Mouse (Mus musculus): ENCODE data around the gene Stoml3.

Gene Stoml3

DNA sequence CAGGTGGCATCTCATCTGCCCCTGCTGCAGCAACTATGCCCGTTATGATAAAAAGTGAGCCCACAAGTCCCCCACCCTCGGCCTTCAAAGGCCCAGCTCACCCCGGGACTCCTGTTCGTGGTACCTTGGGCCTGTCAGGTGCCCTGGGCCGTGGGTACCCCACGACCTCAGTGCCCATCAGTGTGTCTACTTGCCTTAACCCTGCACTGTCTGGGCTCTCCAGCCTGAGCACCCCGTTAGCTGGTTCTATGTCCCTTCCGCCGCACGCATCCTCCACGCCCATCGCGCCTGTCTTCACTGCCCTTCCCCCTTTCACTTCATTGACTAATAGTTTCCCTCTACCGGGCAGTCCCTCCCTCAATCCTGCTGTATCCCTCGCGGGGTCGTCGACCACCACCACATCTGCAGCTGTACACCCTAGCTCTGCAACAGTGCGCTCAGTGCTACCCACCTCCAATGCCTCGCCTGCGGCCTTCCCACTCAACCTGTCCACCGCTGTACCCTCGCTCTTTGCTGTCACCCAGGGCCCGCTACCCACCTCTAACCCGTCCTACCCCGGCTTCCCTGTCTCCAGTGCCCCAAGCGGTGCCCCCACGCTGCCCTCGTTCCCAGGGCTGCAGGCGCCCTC, 9.9 kb upstream of the Stoml3 start:
- DNase-seq: no peak

GRCm38 (mm10) chr3:53483414-53484059, 4.9 kb upstream of the Stoml3 start:
- DNase-seq: no peak

- DNase-seq: no peak
Measured at GRCm38 (mm10) chr3:53486561-53486960, 1.9 kb upstream of the Stoml3 start.

- no peak for DNase-seq
Measured at GRCm38 (mm10) chr3:53486996-53487576, 1.4 kb upstream of the Stoml3 start.

GRCm38 (mm10) chr3:53498351-53498905, 10.0 kb downstream of the Stoml3 start:
- no peak for DNase-seq

DNA sequence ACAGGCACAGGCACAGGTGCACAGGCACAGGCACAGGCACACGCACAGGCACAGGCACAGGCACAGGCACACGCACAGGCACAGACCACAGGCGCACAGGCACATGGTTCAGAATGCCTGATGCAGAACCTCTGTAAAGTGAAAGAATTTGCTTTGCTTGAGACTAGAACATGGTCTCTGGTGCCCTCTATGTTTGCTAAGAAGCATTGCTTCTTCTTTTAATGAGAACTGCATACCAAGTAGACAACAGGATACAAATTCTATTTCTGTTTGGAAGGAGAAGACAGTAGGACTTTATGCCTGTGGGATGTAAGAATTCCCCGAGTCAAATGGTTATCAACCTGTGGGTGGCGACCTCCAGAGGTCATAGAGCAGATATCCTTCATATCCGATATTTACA, 14.0 kb downstream of the Stoml3 start:
- DNase-seq: no peak

DNA sequence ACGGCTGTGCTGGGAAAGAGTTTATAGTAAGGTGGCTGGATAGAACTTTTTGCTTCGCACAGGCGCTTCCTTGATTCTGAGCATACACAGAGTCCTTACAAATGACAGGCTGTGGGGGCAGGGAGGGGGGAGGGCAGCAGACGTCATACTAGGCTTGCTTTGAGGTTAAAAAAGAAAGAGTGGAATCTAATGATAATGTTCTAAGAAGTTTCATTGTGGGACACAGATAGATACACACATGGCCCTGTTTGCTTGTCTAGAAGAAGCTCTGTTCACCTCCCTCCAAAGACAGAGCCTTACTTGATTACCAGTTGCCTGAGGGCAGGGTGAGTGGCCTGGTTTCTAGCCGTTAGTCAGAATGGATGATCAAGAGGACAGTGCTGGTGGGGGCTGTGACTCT, 24.6 kb downstream of the Stoml3 start:
- no peak for DNase-seq

DNA sequence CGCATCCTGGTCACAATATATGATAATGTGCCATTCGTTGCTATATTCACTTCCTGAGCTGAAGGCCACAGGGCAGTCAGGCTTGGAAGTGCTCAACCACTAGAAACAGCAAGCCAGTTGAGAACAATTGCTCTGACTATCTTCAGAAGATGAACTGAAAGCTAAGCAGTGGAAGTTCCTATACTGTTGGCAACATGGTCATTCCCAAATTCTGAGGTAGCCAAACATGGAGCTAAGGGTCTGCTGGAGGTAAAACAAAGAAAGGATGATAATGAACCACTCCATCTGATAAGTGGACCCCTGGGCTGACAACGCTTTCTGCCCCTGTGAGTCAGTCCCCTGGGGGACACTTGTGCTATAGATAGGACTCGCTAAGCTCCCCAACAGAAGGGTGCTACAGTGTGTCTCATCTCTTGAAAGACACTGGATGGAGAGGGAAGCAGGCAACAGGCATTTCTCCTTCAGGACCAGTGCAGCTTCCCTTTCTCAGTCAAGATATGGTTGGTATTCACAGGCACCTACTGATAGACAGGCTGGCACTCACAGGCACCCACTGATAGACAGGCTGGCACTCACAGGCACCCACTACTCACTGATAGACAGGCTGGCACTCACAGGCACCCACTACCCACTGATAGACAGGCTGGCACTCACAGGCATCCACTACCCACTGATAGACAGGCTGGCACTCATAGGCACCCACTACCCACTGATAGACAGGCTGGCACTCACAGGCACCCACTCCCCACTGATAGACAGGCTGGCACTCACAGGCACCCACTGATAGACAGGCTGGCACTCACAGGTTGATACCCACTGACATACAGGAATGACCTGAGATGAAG, 26.0 kb downstream of the Stoml3 start:
- no peak for DNase-seq

GRCm38 (mm10) chr3:53522794-53523193, 34.3 kb downstream of the Stoml3 start:
- no peak for DNase-seq

DNA sequence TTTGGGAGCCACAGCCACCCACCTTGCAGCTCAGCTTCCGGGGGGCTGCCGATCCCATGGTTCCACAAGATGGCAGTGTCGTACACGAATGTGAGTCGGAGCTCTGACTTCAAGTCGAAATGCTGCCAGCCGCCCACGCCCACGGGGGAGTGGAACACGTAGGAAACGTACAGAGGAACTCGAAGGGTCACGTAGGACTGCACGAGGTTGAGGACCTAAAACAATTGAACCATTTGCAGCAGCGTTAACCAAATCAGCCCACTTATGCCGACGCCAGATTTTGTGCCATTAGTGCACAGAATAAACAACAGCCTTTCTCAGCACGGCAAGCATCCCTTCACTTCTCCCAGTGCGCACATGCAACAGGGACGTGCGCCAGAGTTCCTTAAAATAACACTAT, 37.3 kb downstream of the Stoml3 start:
- peak; percentile 10 to 37 for DNase-seq

- DNase-seq: no peak
Measured at GRCm38 (mm10) chr3:53530305-53530704, 41.9 kb downstream of the Stoml3 start.

- no peak for DNase-seq
Measured at GRCm38 (mm10) chr3:53532091-53532490, 43.6 kb downstream of the Stoml3 start.

- DNase-seq: no peak
Measured at GRCm38 (mm10) chr3:53552691-53553090, 64.2 kb downstream of the Stoml3 start.

DNA sequence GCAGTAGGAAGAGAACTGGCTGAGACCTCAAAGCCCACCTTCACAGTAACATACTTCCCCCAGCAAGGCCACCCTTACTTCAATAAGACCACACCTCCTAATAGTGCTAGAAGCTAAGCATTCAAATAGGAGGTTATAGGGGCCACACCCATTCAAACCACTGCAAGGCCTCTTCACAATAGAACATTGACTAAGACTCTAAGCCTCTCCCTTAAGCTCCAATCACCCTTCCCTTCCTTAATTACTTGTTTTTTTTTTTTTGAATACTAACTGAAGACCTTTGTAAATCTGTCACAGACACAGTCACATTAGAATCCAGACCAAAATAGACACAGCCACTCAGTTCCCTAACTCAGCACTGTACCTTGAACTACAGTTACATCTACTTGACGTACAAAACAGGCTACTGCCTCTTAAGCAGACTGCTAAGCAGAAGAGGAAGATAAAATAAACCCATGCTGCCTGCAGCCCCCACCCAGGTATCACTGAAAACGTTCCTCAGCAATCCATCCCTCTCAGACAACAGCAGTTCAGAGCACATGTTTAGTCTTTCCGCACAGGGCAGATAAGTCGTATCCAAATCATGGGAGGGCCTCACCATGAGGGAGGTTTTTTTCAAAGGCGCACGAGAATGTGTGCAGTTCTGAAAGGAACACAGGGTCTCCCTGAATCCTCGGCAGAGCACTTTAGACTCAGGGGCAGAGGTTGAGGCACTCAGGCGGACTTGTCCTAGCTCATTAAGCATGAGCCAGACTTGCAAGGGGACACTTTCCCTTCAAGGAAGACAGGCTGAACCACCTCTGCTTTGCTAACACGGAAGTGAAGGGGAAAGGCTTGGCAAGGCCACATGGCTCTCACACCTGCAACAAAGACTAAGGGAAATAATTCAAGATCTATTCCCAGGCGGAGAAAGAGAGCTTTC, 66.8 kb downstream of the Stoml3 start:
- no peak for DNase-seq

- DNase-seq: no peak
Measured at GRCm38 (mm10) chr3:53557388-53558214, 69.1 kb downstream of the Stoml3 start.

Data from spleen, adult 18-20 months (tissue).